ENCODE assay signal across 24 mouse cellular contexts in genomic region chr16:42549591-42549990, GRCm38 (mm10).
A peak's percentile ranks its signal among the peaks of the same experiment; 100 is the strongest.
DNase-seq lines count a peak whose midpoint lies in the region; ATAC-seq and TF ChIP-seq lines count a peak whose summit lies in the region.
"Had no signal": no experiment of that assay in that cellular context is flagged by ENCODE, and none has a peak within 500 bp of the region (broad histone marks: within the 10 kb centered on the region; RNA-seq: fewer than 3 reads in every experiment).

No protein-coding gene starts in this region.

- no peak overlapping the region for H3K27ac ChIP-seq in kidney, postnatal 0 days
- H3K27ac ChIP-seq: forebrain, embryonic 15.5 days; gastrocnemius, adult 2 months; layer of hippocampus, adult 2 months; lung, embryonic 15.5 days; midbrain, embryonic 13.5 days had no signal

- TF ChIP-seq CTCF in kidney, postnatal 0 days (IDR thresholded peaks at IDR 0.05; ENCODE audit: low read depth), result no peak

- WGBS in kidney, postnatal 0 days, result 61% methylated on average over 1 of the region's 1 CpGs

- no peak overlapping the region for H3K4me3 ChIP-seq in kidney, postnatal 0 days (replicated peaks; ENCODE audit: low read depth, low read length)
- H3K4me3 ChIP-seq: forebrain, embryonic 15.5 days; gastrocnemius, adult 2 months; layer of hippocampus, adult 2 months; lung, embryonic 15.5 days; midbrain, embryonic 13.5 days; myocyte had no signal

- H3K9ac ChIP-seq in kidney, postnatal 0 days (ENCODE audit: low read depth, low read length), result no peak overlapping the region
- H3K9ac ChIP-seq: forebrain, embryonic 15.5 days; lung, embryonic 15.5 days; midbrain, embryonic 13.5 days had no signal

- peak; percentile 62 for DNase-seq in kidney, postnatal 0 days (ENCODE audit: low spot score)
- DNase-seq in kidney, postnatal 36 days, result no peak
- DNase-seq in ES-CJ7 (ENCODE audit: low read depth, low spot score), result peak; percentile 27
- peak; percentile 68 for DNase-seq in embryo, embryonic 10.5 days (ENCODE audit: low spot score)
- peak; percentile 14 for DNase-seq in hindlimb bud, embryonic 11.5 days (ENCODE audit: extremely low spot score, low read depth, low spot score)
- DNase-seq in cerebellum, adult 11-12 months, result no peak
- no peak for DNase-seq in left cerebral cortex, adult 8-10 months (ENCODE audit: low spot score in 2 of 2)
- DNase-seq: adrenal gland, postnatal 14 days; cerebellum, postnatal 10 days; gastrocnemius, adult 2 months; heart, postnatal 10 days; kidney, adult 2 months; layer of hippocampus, postnatal 36 days; left cerebral cortex, postnatal 4 days; lung, postnatal 4 days; thymus, postnatal 36 days had no signal

- H3K36me3 ChIP-seq in kidney, postnatal 0 days (ENCODE audit: insufficient read depth, low read length), result no peaks in the 10 kb centered on the region
- H3K36me3 ChIP-seq: forebrain, embryonic 15.5 days; lung, embryonic 15.5 days; midbrain, embryonic 13.5 days had no signal

- no peaks in the 10 kb centered on the region for H3K9me3 ChIP-seq in kidney, postnatal 0 days (replicated peaks; ENCODE audit: low read length)
- H3K9me3 ChIP-seq: forebrain, embryonic 15.5 days; lung, embryonic 15.5 days; midbrain, embryonic 13.5 days had no signal

- H3K4me2 ChIP-seq in kidney, postnatal 0 days (ENCODE audit: low read length), result no peak overlapping the region
- H3K4me2 ChIP-seq: forebrain, embryonic 15.5 days; heart, embryonic 11.5 days; liver, embryonic 11.5 days; lung, embryonic 15.5 days; midbrain, embryonic 13.5 days had no signal

- no peaks in the 10 kb centered on the region for H3K4me1 ChIP-seq in kidney, postnatal 0 days (replicated peaks; ENCODE audit: insufficient read depth, low read length)
- H3K4me1 ChIP-seq: lung, embryonic 15.5 days had no signal

- ATAC-seq in kidney, postnatal 0 days (replicated peaks; ENCODE audit: low FRiP score, low read depth), result no peak
- ATAC-seq: forebrain, embryonic 15.5 days; midbrain, embryonic 13.5 days; Patski had no signal

- H3K27me3 ChIP-seq in kidney, postnatal 0 days (ENCODE audit: insufficient read depth, low read length), result no peaks in the 10 kb centered on the region
- H3K27me3 ChIP-seq: forebrain, embryonic 15.5 days; lung, embryonic 15.5 days; midbrain, embryonic 13.5 days had no signal

Comparison
In these comparisons a context has a peak if more than half of its experiments do, and no peak if none do; other contexts are left out.
1. DNase-seq: peak in kidney, postnatal 0 days (single experiment), ES-CJ7 (single experiment), embryo, embryonic 10.5 days (single experiment) and hindlimb bud, embryonic 11.5 days (single experiment); none in kidney, postnatal 36 days (0 of 2), cerebellum, adult 11-12 months (single experiment) and left cerebral cortex, adult 8-10 months (0 of 2).